Mouse (Mus musculus) mouse trophoblast stem cell (cell line): ENCODE measurements around the gene Olfr221.
"Not testable (repeated sequence)": the region's sequence is repeated elsewhere in the genome, so short reads cannot be mapped to it uniquely, and the experiment has no call there.

Source experiments
- in situ Hi-C, 2 experiments: fragments of 300-500 bp; cut with MseI, MboI; formaldehyde crosslinking; loops; 2 replicates in 1 of 2; 3 replicates in 1 of 2; pipeline ENCODE4 v1.15.1; 2025

Olfr221 gene

DNA sequence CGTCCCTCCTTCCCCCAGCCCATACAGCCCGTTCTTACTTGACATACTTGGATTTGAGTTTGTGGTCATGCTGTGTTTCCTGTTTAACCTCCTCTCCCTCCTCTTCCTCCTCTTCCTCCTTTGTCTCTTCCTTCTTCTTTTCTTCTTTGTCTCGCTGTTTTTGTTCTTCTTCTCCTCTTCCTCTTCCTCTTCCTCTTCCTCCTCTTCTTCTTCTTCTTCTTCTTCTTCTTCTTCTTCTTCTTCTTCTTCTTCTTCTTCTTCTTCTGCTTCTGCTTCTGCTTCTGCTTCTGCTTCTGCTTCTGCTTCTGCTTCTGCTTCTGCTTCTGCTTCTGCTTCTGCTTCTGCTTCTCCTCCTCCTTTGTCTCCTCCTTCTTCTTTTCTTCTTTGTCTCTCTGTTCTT lies at the start of gene Olfr221:
Gene Olfr221 (minus strand): TSS at position 101 of the 400 bp plus-strand sequence.
- in situ Hi-C loops = not testable (repeated sequence)

DNA sequence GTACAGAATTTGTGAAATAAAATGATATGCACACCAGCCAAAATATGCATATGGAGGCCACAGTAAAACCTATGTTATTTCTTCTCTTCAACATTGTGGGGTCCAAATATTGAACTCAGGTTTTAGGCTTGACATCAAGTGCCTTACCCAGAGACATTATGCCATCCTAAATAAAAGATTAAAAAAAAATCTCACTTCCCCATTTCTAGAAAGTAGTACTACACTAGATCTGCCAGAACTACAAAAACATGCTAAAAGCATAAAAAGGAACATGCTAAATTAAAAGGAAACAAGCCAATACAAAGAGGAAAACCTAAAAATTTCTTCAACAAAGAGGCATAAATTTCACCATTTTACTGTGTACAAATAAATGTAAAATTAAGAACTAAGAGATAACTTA lies 40.8 kb upstream of the Olfr221 start:
- in situ Hi-C loops = no loop called here

GRCm38 (mm10) chr14:52071599-52072137 lies 29.4 kb upstream of the Olfr221 start:
- in situ Hi-C loops = no loop called here

DNA sequence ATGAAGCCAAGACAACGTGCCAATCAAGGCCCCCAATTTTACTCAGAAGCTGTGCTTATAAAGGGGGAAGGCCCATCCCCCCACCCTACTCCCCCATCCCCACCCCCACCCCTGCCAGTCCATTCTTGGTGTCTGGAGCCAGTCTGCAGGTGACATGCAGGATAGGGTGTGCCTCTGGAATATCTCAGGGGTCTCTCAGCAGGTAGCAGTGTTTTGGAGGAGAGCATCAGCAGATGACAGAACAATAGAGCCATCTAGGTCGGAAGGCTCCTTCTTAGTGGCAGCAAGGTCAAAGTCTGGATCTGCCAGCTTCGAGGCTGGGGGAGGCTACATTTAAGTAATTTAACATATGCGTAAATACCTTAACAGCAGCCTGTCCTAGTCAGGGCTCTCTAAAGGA lies 23.9 kb upstream of the Olfr221 start:
- in situ Hi-C loops = no loop called here

DNA sequence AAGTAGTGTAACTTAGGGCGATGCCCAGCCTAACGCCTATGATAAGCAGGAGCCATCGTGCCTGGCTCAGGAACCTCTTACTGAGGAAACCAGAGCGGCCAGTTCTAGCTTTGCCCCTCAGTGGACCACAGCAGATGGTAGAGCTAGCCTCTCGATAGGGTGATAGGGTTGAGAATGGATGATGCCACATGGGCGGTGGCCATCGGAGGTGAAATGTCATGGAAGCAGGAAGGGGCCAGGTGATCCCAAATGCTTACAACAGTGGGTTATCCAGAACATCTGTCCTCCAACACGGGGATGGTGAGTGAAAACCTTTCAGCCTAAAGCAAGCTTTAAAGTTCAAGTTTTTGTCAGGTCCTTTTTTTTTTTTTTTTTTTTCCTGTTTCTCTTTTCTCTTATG lies 19.5 kb upstream of the Olfr221 start:
- in situ Hi-C loops = no loop called here

GRCm38 (mm10) chr14:52060800-52061199 lies 18.5 kb upstream of the Olfr221 start:
- in situ Hi-C loops = no loop called here

DNA sequence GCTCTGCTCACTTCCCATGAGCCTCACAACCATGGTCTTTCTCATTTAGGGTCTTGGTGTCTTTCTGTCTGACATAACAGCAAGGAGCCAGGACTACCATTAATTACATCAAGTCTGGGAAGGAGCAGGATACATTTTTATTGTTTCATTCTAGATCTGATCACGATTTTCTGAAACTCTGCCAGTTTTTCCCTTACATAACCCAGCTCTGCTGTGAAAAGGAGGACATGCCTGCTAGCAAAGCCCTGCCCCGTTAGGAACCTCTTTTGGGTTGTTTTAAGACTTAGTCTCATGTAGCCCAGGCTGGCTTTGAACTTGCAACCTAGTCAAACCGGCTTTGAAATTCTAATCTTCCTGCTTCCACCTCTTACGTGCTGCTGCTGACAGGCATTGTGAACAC lies 17.7 kb upstream of the Olfr221 start:
- in situ Hi-C loops = no loop called here

- in situ Hi-C loops = not testable (repeated sequence)
Observed at GRCm38 (mm10) chr14:52052720-52053119, 10.5 kb upstream of the Olfr221 start.

DNA sequence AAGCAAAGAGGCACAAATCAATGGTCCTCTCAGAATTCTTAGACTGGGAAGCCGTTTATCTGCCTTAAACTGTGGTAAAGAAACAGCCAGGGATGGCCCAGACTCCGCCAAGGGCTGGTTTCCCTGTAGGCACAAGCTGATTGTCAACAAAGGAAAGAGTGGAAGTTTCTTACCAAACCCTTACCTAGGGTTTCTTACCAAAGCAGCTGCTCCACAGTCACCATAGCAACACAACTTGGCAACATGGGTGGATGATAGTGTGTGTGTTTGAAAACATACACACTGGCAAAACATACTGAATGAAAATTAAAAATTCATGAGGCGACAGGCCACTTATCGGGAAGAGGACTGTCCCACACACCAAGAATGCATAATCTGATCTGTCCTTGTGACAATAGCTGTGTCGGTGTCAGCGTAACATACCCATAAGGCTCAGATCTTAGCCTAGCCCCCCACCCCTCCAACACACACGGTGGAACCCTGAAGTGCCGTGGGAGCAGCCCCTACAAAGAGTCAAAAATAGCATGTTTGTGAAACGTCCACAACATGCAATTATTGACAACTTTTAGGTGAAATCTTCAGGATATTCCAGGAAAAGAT lies 3.8 kb upstream of the Olfr221 start:
- in situ Hi-C loops = no loop called here

- in situ Hi-C loops = no loop called here
Observed at GRCm38 (mm10) chr14:52044901-52045678, 2.8 kb upstream of the Olfr221 start.

DNA sequence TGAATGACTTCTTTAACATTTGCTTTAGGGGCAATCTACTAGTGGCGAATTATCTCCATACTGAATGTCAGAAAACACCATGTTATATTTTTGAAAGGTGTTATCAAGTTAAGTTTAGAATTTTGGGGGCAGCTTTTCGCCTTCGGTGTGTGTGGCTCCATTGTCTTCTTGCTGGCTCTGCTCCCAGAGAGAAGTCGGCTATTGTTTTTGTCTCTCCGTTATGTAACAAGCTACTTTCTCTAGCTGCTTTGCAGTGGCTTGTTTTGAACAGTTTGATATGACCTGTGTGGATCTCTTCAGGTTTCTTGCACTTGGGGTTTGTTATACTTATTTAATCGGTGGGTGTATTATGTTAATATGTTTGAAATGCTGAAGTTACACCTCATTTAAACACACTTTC lies 1.2 kb upstream of the Olfr221 start:
- in situ Hi-C loops = no loop called here

DNA sequence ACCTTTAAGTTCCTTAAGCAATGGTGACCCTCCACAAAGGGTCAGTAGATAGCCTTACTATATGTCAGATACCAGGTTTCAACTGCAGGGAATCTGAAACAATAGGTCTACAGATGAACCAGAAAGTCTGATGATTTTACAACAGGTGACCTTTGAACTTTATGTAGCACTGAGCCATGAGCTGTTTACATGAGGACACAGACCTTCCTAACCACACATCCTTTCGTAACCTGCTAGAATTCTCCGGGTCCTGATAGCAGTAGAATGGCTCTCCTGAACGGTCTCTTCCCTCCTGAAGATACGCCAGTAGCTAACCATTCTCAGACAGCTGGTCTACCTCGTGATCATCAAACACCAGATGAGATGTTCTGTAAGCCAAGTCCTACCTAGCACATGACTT lies 2.9 kb downstream of the Olfr221 start:
- in situ Hi-C loops = no loop called here

DNA sequence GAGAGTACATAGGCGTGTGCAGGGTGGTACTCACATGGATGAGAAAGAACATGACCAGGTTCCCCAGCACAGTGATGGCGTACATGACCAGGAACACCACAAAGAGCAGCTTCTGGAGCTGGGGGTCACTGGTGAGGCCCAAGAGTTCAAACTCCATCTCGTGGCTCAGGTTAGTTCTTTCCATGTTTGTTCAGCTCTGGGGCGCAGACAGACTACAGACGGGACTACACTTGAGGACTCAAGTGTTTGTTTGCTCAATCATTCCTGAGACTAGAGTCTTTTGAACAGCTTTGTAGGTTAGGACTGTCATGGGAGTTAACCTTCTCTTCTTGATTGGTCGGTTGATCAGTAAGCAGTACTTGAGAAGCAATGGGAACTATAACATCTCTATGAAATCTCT lies 6.3 kb downstream of the Olfr221 start:
- in situ Hi-C loops = no loop called here

GRCm38 (mm10) chr14:52026342-52026741 lies 15.9 kb downstream of the Olfr221 start:
- in situ Hi-C loops = no loop called here

GRCm38 (mm10) chr14:52024133-52024532 lies 18.1 kb downstream of the Olfr221 start:
- in situ Hi-C loops = no loop called here

DNA sequence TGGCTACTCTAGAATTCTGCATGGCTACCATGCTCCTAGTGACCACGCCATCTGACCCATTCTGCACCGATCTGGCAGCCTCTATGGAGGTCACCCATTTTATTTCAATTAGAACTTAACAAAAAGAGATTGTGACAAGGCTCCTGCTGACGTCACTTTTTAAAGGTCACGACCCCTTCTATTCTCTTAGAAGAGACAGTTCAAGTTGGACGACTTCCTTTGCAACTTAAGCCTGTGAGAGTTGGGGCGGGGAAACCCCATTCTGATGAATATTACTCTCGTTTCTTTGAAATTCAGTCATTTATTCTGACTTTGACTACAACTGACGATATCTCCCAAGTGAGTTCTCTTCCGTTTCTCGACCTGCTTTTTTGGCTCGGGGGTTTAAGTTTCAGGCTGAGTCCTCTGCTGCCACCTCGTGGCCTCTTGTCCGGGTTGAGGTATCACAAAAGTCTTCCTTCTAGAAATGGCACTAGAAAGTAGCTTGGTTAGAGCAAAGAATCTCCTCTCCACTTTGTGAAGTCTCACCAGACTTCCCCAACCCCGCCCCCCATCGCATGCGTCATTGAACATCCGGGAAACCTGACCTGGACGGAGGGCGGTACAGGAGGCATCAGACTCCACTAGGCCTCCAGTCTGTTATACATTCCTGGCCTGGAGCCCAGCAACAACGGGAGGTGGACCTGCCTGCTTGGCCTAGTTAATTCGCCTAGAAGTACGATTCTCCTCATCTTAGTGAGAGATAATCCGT lies 19.4 kb downstream of the Olfr221 start:
- in situ Hi-C loops = no loop called here

- in situ Hi-C loops = no loop called here
Observed at GRCm38 (mm10) chr14:52022244-52022708, 20.0 kb downstream of the Olfr221 start.

GRCm38 (mm10) chr14:52021568-52022212 lies 20.6 kb downstream of the Olfr221 start:
- in situ Hi-C loops = no loop called here

DNA sequence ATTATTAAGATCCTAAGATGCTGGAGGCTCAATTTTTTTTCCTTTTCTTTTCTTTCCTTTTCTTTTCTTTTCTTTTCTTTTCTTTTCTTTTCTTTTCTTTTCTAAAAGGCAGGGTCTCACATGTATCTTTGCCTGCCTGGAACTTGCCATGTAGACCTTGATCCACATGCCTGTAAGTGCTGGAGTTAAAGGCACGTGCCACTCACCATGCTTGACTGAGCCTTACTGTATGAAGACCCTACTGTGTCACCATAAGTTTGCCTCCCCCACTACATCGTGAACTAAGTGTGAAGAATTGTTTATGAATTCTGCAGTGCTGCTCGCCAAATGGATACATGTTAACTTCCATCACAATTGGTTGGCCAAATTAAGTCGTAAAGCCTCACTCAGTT lies 21.1 kb downstream of the Olfr221 start:
- in situ Hi-C loops = no loop called here

DNA sequence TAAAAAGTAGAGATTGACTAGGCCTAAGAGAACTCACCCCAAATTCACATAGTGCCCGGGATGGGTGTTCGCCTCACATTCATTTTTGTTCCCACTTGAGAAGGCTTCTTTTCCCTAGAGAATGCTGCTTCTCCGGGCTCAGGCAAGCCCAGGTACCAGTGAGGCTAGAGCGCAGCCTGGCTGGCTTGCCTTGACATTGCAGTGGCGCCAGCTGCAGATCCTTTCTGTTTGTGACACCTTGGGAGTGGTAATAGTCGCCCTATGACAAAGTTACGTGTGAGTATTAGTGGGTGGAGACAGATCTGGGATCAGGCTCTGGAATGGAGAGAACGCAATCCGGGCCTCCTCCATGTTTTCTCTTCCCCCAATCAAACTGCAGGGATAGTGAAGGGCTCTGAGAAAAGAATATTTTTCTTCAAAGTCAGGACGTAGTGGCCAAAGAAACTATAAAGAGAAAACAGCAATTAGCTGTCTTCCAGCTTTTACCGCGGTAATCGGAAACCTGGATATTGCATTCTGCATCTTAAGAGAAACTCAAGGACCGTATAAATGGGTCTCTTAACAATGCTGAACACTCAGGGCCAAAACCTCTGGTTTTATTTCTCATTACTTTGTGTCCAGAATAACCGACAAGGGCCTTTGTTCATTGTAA lies 21.6 kb downstream of the Olfr221 start, which contains the start of gene Zfp219:
Gene Zfp219 (minus strand): TSS at position 248 of the 652 bp plus-strand sequence.
- in situ Hi-C loops = no loop called here
